Mouse (Mus musculus) bone marrow macrophage, adult 2 months (primary cell): ENCODE results near the gene Aanat.

Experiments
- CTCF ChIP-seq: IDR thresholded peaks from 2 replicates; pipeline ENCODE4 v1.5.1; 2012; ENCODE audit warnings: low read depth, mild to moderate bottlenecking, low read length, moderate library complexity
- POLR2A ChIP-seq: IDR thresholded peaks from 2 replicates; pipeline ENCODE4 v1.6.1; 2012; ENCODE audit warnings: mild to moderate bottlenecking, low read depth, low read length, borderline replicate concordance

DNA sequence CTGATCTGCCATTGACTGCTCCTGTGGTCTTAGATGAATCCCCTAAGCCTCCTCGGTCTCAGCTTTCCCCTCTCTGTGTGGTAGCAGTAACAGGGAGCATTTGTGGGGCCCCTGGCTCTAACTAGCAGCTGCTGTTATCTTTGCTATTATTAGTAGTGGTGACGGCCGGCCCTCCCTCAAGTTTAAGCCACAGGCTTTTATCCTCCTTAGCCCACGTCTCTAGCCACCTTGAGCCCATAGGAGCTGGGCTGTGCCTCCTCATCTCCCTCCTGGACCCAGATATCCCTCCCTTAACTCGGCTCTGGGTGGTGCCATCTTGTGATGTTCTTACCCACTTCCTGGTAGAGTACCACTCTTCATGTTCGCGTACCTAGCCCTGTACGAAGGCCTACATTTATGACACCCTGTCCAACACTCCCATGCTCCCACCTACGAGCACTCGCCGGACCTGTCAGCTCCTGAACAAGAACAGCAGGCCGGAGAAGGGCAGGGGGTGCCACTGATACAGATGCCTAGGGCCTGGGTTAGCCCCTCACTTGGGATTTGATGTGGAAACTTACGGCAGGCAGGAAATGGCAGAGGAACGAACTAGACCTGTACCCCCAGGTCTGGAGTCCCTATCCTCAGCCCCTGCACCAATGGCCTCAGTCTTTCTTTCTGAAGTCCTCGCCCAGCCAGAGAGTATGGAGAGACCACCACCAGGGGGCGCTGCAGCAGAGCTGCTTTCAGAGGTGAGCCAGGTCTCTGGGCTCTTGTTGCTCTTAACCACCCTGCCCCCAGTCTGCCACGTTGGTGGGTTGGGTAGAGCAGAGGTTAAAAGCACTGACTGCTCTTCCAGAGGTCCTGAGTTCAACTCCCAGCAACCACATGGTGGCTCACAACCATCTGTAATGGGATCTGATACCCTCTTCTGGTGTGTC lies 39.1 kb downstream of the Aanat start:
- peak; percentile 83 for TF ChIP-seq CTCF
- TF ChIP-seq POLR2A: no peak
